Mouse (Mus musculus): ENCODE results near the gene Krtcap3. TPM values are rescaled to one million over a fixed set of nuclear protein-coding genes. Genes with fewer than 3 reads are reported as not detected.

Gene Krtcap3
- total RNA-seq, 2 experiments from 2014 or later: 2.2 to 4.0 TPM

GRCm38 (mm10) chr5:31295606-31296141 is 44.2 kb downstream of the Krtcap3 start, which contains the start of gene Fndc4:
Gene Fndc4, minus strand, starts transcription at chr5:31296080.
- intact Hi-C loops (cut with DNase I): no loop called here

GRCm38 (mm10) chr5:31297047-31297757 is 45.7 kb downstream of the Krtcap3 start, which contains the start of gene Gckr:
Gene Gckr, plus strand, starts transcription at chr5:31297443.
- intact Hi-C loops (cut with DNase I): no loop called here
- DNase-seq (ENCODE audit: low spot score in 2 of 2): no peak

More at GRCm38 (mm10) chr5:31295606-31296141, 44.2 kb downstream of the Krtcap3 start, which contains the start of gene Fndc4:
- DNase-seq (ENCODE audit: low spot score in 2 of 2): peak; percentile 61 to 65

- intact Hi-C loops (cut with DNase I): no loop called here
- DNase-seq (ENCODE audit: low spot score in 2 of 2): no peak
These were observed 46.5 kb downstream of the Krtcap3 start for GRCm38 (mm10) chr5:31297981-31298380.

- DNase-seq (ENCODE audit: low spot score in 2 of 2): no peak
- intact Hi-C loops (cut with DNase I): no loop called here
These were observed 47.0 kb downstream of the Krtcap3 start for GRCm38 (mm10) chr5:31298486-31298885.

GRCm38 (mm10) chr5:31301866-31302265 is 50.4 kb downstream of the Krtcap3 start:
- DNase-seq (ENCODE audit: low spot score in 2 of 2): no peak
- intact Hi-C loops (cut with DNase I): no loop called here

Other genes starting within 250 kb of the Krtcap3 start
- 10 to 100 TPM; 74.3 to 75.8 TPM for gene Atraid, start 203.4 kb upstream of the Krtcap3 start, total RNA-seq (2021)
- 10 to 100 TPM; 14.4 to 17.9 TPM for gene Slc5a6, start 202.8 kb upstream of the Krtcap3 start, total RNA-seq (2021)
- gene Cad, start 196.9 kb upstream of the Krtcap3 start, total RNA-seq (2021): 10 to 100 TPM; 18.1 to 21.8 TPM
- gene Dnajc5g, start 145.4 kb upstream of the Krtcap3 start, total RNA-seq (2021): not detected
- gene Slc30a3, start 143.5 kb upstream of the Krtcap3 start, total RNA-seq (2021): 100 to 1,000 TPM; 155 to 159 TPM
- gene Trim54, start 135.0 kb upstream of the Krtcap3 start, total RNA-seq (2021): 1 to 10 TPM; 1.4 to 2.8 TPM
- 1 to 10 TPM in 1 of 2 experiments, not detected in 1; 2.4 TPM for gene Ucn, start 112.9 kb upstream of the Krtcap3 start, total RNA-seq (2021)
- gene Mpv17, start 97.4 kb upstream of the Krtcap3 start, total RNA-seq (2021): 10 to 100 TPM; 46.2 to 50.8 TPM
- gene Gm29609, start 71.8 kb upstream of the Krtcap3 start, total RNA-seq (2021): 1 to 10 TPM; 2.0 to 5.1 TPM
- 10 to 100 TPM; 48.0 to 73.7 TPM for gene Gtf3c2, start 71.5 kb upstream of the Krtcap3 start, total RNA-seq (2021)
- 10 to 100 TPM; 78.9 to 84.4 TPM for gene Snx17, start 58.5 kb upstream of the Krtcap3 start, total RNA-seq (2021)
- 10 to 100 TPM; 36.2 to 41.1 TPM for gene Eif2b4, start 58.3 kb upstream of the Krtcap3 start, total RNA-seq (2021)
- 10 to 100 TPM; 26.8 to 29.3 TPM for gene Zfp513, start 49.4 kb upstream of the Krtcap3 start, total RNA-seq (2021)
- gene Ppm1g, start 31.0 kb upstream of the Krtcap3 start, total RNA-seq (2021): 10 to 100 TPM; 70.2 to 71.8 TPM
- gene Nrbp1, start 10.8 kb upstream of the Krtcap3 start, total RNA-seq (2021): 10 to 100 TPM; 77.9 to 80.9 TPM
- gene Gm9970, start 10.5 kb upstream of the Krtcap3 start, total RNA-seq (2021): not detected
- 100 to 1,000 TPM in 1 of 2 experiments, 10 to 100 TPM in 1; 78.3 to 102 TPM for gene Ift172, start 39.4 kb downstream of the Krtcap3 start, total RNA-seq (2021)
- 100 to 1,000 TPM; 147 to 162 TPM for gene Fndc4, start 44.4 kb downstream of the Krtcap3 start, total RNA-seq (2021)
- under 1 TPM in 1 of 2 experiments, not detected in 1; 0.25 TPM for gene Gckr, start 45.8 kb downstream of the Krtcap3 start, total RNA-seq (2021)
- 10 to 100 TPM; 45.2 to 49.6 TPM for gene Zfp512, start 200.7 kb downstream of the Krtcap3 start, total RNA-seq (2021)
- under 1 TPM in 1 of 2 experiments, not detected in 1; 0.20 TPM for gene 4930548H24Rik, start 234.0 kb downstream of the Krtcap3 start, total RNA-seq (2021)
- gene Gpn1, start 243.1 kb downstream of the Krtcap3 start, total RNA-seq (2021): 10 to 100 TPM; 24.9 to 27.5 TPM